Mouse (Mus musculus) ES-E14 (cell line): Measurements from ENCODE around the gene Zfp106.

ENCODE experiments used
- MAFK ChIP-seq: IDR thresholded peaks from 2 replicates; pipeline ENCODE4 v1.6.1; 2014; ENCODE audit warnings: mild to moderate bottlenecking, low read depth, low read length, inconsistent platforms; ENCODE audit not compliant: insufficient read depth
- ZC3H11A ChIP-seq: IDR thresholded peaks from 2 replicates; pipeline ENCODE4 v1.6.1; 2012; ENCODE audit warnings: low read depth, mild to moderate bottlenecking, inconsistent platforms, low read length, borderline replicate concordance
- ZNF384 ChIP-seq: IDR thresholded peaks from 2 replicates; pipeline ENCODE4 v1.6.1; 2012; ENCODE audit warnings: low read depth, low read length, inconsistent platforms

- TF ChIP-seq ZC3H11A (no peak), MAFK (no peak), ZNF384 (no peak)
Measured at GRCm38 (mm10) chr2:120503094-120503493, 60.5 kb downstream of the Zfp106 start.
